Mouse (Mus musculus) limb, embryonic 11.5 days (tissue): Measurements from ENCODE around the gene Tjp3. TPM values are rescaled to one million over a fixed set of nuclear protein-coding genes. Genes with fewer than 3 reads are reported as not detected.
A peak's percentile ranks its signal among the peaks of the same experiment; 100 is the strongest.

Experiments
- ATAC-seq: fragments of 200-750 bp; cut with Nextera tagmentation; 2 replicates; pipeline ENCODE4 v1.8.0; 2017; ENCODE audit warnings: low read depth; ENCODE audit not compliant: insufficient number of reproducible peaks, low FRiP score, low TSS enrichment
- DNase-seq: peaks from one replicate; pipeline ENCODE4 v3.0.0-alpha.2; 2015; ENCODE audit warnings: low spot score
- H3K27ac ChIP-seq: fragments of 300-500 bp; sonication (generic); replicated peaks from 2 replicates; pipeline ENCODE4 v1.5.1; 2014; ENCODE audit warnings: low read depth, mild to moderate bottlenecking, low read length
- H3K27me3 ChIP-seq: fragments of 300-500 bp; sonication (generic); 2 replicates; pipeline ENCODE4 v1.6.1; 2014; ENCODE audit warnings: mild to moderate bottlenecking, low read length, mixed read lengths; ENCODE audit not compliant: control insufficient read depth, insufficient read depth
- H3K36me3 ChIP-seq: fragments of 300-500 bp; sonication (generic); 2 replicates; pipeline ENCODE4 v1.6.1; 2014; ENCODE audit warnings: mild to moderate bottlenecking, low read length, moderate library complexity, mixed read lengths; ENCODE audit not compliant: control insufficient read depth, insufficient read depth
- H3K4me1 ChIP-seq: fragments of 300-500 bp; sonication (generic); 2 replicates; pipeline ENCODE4 v1.6.1; 2014; ENCODE audit warnings: low read length, mixed read lengths; ENCODE audit not compliant: control insufficient read depth, insufficient read depth
- H3K4me2 ChIP-seq: fragments of 300-500 bp; sonication (generic); 2 replicates; pipeline ENCODE4 v1.6.1; 2014; ENCODE audit warnings: low read depth, mild to moderate bottlenecking, moderate library complexity; ENCODE audit not compliant: severe bottlenecking
- H3K4me3 ChIP-seq: fragments of 300-500 bp; sonication (generic); 2 replicates; pipeline ENCODE4 v1.5.1; 2014; ENCODE audit warnings: low read depth, low read length
- H3K9ac ChIP-seq: fragments of 300-500 bp; sonication (generic); 2 replicates; pipeline ENCODE4 v1.6.1; 2014; ENCODE audit warnings: mild to moderate bottlenecking, low read length
- H3K9me3 ChIP-seq: fragments of 300-500 bp; sonication (generic); 2 replicates; pipeline ENCODE4 v1.6.1; 2016; ENCODE audit warnings: low read length; ENCODE audit not compliant: control insufficient read depth
- whole genome bisulfite sequencing: fragments of 180-500 bp; shearing (Covaris S2); extraction: QIAGEN DNeasy Blood & Tissue Kit; methylation state at CpG from one replicate; pipeline ENCODE4 v1.1.7; 2014; 5-methylcytosine and 5-hydroxymethylcytosine counted together
- polyA plus RNA-seq: library from polyadenylated mRNA; unstranded; fragments of >200 nt; fragmentation: Nextera tagmentation; extraction: Ambion mirVana; gene quantifications from 2 replicates; pipeline ENCODE4 v1.2.1, GENCODE M21; 2014

Gene Tjp3
- polyA plus RNA-seq, 1 experiment from 2014 or later: 2.0 TPM

DNA sequence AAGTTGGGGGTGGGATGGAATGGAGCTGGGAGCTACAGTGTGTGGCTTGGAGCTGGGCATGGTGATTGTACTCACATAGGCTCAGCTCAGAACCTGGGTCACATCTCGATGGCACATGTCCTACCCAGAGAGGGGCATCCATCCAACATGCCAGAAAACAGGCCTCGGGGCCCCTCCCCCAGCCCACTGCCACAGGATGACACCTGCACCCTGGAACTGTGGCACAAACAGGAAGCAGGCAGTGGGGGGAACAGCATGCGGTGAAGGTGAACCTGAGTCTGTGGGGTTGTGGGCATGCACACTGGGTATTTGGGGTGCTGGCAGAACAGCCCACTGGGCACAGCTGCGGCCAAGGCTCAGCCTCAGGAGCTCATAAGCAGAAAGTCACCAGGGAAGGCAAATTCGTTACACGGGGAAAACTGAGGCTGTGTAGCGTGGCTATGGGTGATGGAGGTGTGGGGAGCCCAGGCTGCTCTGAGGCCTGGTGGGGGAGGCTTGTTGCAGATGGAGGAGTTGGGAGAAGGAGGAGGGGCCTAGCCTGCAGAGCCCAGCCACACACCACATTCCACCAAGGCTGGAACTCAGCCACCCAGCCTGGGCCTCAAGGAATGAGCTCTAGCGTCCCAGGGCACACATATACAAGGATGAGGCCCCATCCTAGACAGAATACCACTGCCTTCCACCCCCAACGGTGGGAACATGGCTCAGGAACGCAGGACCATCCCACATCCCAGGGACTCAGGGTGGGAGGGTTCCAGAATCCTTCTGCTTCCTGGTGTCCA is 38.0 kb upstream of the Tjp3 start:
- ATAC-seq: no peak

DNA sequence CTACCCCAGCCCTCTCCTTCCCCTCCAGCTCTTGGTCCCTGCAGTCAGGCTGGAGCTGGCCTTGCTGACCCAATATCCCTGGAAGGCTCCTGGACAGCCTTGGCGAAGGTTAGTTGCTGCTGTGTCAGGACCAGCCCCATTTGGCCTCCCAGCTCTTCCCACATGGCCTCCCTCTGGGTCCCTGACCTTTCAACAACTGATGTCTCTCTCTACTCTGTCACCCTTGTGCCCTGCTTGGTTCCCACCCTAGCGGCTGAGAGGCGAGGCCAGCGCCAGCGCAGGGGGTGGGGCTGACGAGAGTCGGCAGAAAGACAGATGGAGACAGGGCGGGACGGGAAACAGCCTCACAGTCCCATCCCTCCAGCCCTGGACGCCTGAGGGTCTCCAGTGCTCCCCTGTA is 37.0 kb upstream of the Tjp3 start, which contains the start of gene Tbxa2r:
Tbxa2r (plus strand) TSS at position 346 of the 400 bp plus-strand sequence.
- Histone ChIP-seq H3K9me3 (no peaks in the 10 kb centered on the region), H3K4me2 (no peak within 1 kb of the TSS), H3K9ac (peak within 1 kb of the TSS; percentile 30; the same call in 1 of the 2 replicates), H3K36me3 (peaks cover 35% of the 10 kb centered on the region), H3K4me3 (no peak within 1 kb of the TSS), H3K27me3 (peaks cover 13% of the 10 kb centered on the region), H3K27ac (no peak within 1 kb of the TSS), H3K4me1 (0 out of 2 replicates have a peak, but pooled peaks cover 7% of the 10 kb centered on the region)
- DNase-seq: no peak
- no peak for ATAC-seq
- WGBS: 4% methylated on average over 8 of the region's 10 CpGs

More for the DNA sequence above, 38.0 kb upstream of the Tjp3 start:
- H3K4me3 ChIP-seq: no peak overlapping the region
- H3K27ac ChIP-seq: 0 out of 2 replicates have a peak overlapping the region, but pooled peaks have one; percentile 8
- H3K9me3 ChIP-seq: no peaks in the 10 kb centered on the region
- no peak for DNase-seq
- WGBS: 69% methylated on average over 10 of the region's 10 CpGs
- H3K36me3 ChIP-seq: peaks cover 25% of the 10 kb centered on the region
- peak overlapping the region; percentile 30; the same call in 1 of the 2 replicates for H3K9ac ChIP-seq
- H3K4me2 ChIP-seq: no peak overlapping the region
- 0 out of 2 replicates have a peak, but pooled peaks cover 7% of the 10 kb centered on the region for H3K4me1 ChIP-seq
- peaks cover 14% of the 10 kb centered on the region for H3K27me3 ChIP-seq

DNA sequence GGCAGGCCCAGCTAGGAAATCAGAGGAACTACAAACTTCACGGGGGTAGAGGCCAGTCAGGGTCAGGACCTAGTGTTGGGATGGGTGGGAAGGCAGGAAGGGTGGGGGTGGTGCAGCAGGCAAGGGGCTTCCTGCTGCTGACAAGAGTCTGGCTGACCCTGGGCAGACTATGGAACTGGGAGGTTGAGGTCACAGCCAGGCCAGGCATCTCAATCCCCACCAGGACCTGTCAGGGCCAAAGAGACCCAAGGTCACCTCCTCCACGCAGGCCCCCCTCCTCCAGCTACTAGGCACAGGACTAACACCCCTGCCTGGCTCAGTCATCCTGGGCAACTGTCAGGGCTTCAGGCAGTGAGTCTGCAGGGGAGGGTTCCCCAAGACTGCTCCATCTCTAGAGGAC is 36.6 kb upstream of the Tjp3 start:
- 9% methylated on average over 2 of the region's 2 CpGs for WGBS
- Histone ChIP-seq H3K4me3 (no peak overlapping the region), H3K36me3 (peaks cover 38% of the 10 kb centered on the region), H3K9me3 (no peaks in the 10 kb centered on the region), H3K27ac (no peak overlapping the region), H3K4me1 (0 out of 2 replicates have a peak, but pooled peaks cover 7% of the 10 kb centered on the region), H3K4me2 (no peak overlapping the region), H3K9ac (no peak overlapping the region), H3K27me3 (peaks cover 12% of the 10 kb centered on the region)
- DNase-seq (no peak), ATAC-seq (no peak)

DNA sequence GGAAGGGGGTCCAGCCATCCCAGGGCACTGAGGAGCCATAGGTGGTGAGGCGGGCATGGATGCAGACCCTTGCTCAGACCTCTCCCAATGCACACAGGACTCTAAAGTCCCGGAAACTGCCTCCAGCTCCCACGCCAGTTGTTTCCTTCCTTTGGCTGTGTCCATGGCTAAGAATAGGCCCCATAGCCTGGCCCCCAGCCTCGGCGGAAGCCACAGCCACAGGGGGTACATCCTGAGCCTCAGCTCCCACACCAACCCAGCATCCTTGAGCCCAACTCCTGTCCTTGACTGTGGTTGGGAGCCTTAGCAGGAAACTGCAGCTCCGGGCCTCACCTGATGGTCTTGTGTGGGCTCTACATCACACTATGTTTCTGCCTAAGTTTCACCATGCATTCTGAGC is 35.5 kb upstream of the Tjp3 start:
- H3K9ac ChIP-seq: no peak overlapping the region
- DNase-seq (no peak), ATAC-seq (no peak)
- H3K27me3 ChIP-seq: peaks cover 4% of the 10 kb centered on the region; the same call in 1 of the 2 replicates
- WGBS: 81% methylated on average over 6 of the region's 6 CpGs
- no peak overlapping the region for H3K4me3 ChIP-seq
- H3K4me1 ChIP-seq: peaks cover 12% of the 10 kb centered on the region; the same call in 1 of the 2 replicates
- no peak overlapping the region for H3K4me2 ChIP-seq
- H3K9me3 ChIP-seq: no peaks in the 10 kb centered on the region
- peaks cover 42% of the 10 kb centered on the region for H3K36me3 ChIP-seq
- no peak overlapping the region for H3K27ac ChIP-seq

DNA sequence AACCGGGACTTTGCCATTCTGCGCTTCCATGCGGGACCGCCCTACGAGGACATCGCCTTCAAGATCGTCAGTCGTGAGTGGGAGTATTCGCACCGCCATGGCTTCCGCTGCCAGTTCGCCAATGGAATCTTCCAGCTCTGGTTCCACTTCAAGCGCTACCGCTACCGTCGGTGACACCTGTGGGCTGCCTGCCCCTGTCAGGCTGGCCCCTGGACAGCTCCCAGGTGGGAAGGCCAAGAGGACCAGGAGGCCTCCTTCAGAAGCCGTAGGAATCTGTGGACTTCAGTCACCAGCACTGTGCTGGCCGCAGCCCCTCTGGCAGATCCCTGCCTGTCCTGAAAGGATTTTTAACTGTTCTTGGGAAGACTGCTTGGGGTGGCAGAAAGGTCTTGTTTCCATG is 34.4 kb upstream of the Tjp3 start:
- Histone ChIP-seq H3K4me1 (peaks cover 14% of the 10 kb centered on the region; the same call in 1 of the 2 replicates), H3K4me2 (no peak overlapping the region), H3K27me3 (no peaks in the 10 kb centered on the region), H3K9ac (no peak overlapping the region), H3K27ac (no peak overlapping the region), H3K4me3 (no peak overlapping the region), H3K9me3 (no peaks in the 10 kb centered on the region), H3K36me3 (peaks cover 42% of the 10 kb centered on the region)
- DNase-seq (no peak), ATAC-seq (no peak)
- 96% methylated on average over 18 of the region's 18 CpGs for WGBS

DNA sequence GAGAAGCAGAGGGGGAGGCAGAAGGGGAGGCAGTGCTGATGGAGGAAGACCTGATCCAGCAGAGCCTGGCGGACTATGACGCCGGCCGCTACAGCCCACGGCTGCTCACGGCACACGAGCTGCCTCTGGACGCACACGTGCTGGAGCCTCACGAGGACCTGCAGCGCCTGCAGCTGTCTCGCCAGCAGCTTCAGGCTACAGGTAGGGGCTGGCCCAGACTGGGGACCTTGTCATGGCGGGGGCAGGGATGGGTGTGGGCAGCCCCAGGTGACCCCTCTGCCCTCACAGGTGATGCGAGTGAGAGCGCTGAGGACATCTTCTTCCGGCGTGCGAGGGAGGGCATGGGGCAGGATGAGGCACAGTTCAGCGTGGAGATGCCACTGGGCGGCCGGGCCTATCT is 33.8 kb upstream of the Tjp3 start:
- no peak for ATAC-seq
- H3K4me3 ChIP-seq: no peak overlapping the region
- no peak for DNase-seq
- peaks cover 14% of the 10 kb centered on the region; the same call in 1 of the 2 replicates for H3K4me1 ChIP-seq
- H3K9ac ChIP-seq: no peak overlapping the region
- H3K9me3 ChIP-seq: no peaks in the 10 kb centered on the region
- 95% methylated on average over 21 of the region's 21 CpGs for WGBS
- H3K36me3 ChIP-seq: peaks cover 42% of the 10 kb centered on the region
- H3K27ac ChIP-seq: no peak overlapping the region
- H3K4me2 ChIP-seq: no peak overlapping the region
- H3K27me3 ChIP-seq: no peaks in the 10 kb centered on the region

DNA sequence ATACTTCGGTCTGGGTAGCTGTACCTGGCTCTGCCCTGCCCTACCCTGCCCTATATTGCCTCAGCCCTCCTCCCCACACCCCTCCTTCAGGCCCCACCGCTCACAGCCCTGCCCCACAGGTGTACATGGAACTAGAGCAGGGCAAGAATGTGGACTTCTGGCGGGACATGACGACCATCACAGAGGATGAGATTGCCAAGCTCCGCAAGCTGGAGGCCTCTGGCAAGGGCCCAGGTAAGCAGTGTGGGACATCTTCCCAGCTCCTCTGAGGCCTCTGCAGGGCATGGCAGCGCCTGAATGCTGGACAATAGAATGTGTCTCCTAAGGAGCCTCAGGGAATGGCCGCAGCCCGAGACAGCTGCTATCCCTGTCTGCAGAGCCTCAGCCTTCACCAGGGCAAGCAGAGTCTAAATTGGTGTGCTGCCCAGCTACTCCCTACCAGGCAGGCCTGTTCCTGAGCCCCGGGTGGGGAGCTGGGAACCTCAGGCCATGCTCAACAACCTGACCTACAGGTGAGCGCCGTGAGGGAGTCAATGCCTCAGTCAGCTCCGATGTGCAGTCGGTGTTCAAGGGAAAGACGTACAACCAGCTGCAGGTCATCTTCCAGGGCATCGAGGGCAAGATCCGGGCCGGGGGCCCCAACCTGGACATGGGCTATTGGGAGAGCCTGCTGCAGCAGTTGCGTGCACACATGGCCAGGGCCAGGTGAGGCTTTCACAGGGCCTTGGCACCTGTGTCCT is 32.6 kb upstream of the Tjp3 start:
- ATAC-seq (no peak), DNase-seq (no peak)
- H3K9ac ChIP-seq: no peak overlapping the region
- no peak overlapping the region for H3K4me2 ChIP-seq
- no peaks in the 10 kb centered on the region for H3K27me3 ChIP-seq
- no peak overlapping the region for H3K27ac ChIP-seq
- 93% methylated on average over 18 of the region's 18 CpGs for WGBS
- peaks cover 42% of the 10 kb centered on the region for H3K36me3 ChIP-seq
- H3K4me3 ChIP-seq: no peak overlapping the region
- no peaks in the 10 kb centered on the region for H3K9me3 ChIP-seq
- peaks cover 15% of the 10 kb centered on the region for H3K4me1 ChIP-seq

DNA sequence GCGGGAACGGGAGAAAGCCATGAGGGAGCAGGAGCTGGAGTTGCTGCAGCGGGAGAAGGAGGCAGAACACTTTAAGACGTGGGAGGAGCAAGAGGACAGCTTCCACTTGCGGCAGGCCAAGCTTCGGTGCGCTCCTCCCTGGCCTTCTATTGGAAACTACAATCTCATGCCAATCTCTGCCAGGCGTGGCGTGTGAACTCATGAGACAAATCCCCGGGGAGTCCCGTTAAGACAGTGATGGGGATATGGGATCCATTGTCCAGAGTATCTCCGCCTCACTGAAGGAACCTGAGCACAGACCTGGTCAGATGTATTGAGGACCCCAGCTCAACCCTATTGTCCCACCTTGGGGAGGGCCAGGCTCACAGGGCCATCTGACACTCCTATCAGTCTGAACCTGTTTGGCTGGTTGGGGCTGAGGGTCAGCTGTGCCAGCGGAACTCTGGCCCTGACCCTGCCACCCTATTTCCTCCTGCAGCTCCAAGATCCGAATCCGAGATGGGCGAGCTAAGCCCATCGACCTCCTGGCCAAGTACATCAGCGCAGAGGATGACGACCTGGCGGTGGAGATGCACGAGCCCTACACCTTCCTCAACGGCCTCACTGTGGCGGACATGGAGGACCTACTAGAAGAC is 31.9 kb upstream of the Tjp3 start:
- Histone ChIP-seq H3K4me2 (no peak overlapping the region), H3K4me1 (peaks cover 18% of the 10 kb centered on the region), H3K27me3 (no peaks in the 10 kb centered on the region), H3K36me3 (peaks cover 43% of the 10 kb centered on the region), H3K9me3 (no peaks in the 10 kb centered on the region), H3K4me3 (no peak overlapping the region), H3K9ac (no peak overlapping the region), H3K27ac (no peak overlapping the region)
- WGBS: 93% methylated on average over 23 of the region's 23 CpGs
- DNase-seq (no peak), ATAC-seq (no peak)
